Mouse (Mus musculus): ENCODE results near the gene Olfr463. TPM values are rescaled to one million over a fixed set of nuclear protein-coding genes. Genes with fewer than 3 reads are reported as not detected.

The Olfr463 gene
- polyA plus RNA-seq, 1 experiment = not detected

GRCm38 (mm10) chr11:87847884-87848283, 49.3 kb downstream of the Olfr463 start:
- TF ChIP-seq USF1 (IDR thresholded peaks at IDR 0.05; ENCODE audit: low read depth) (no peak), CTCF (IDR thresholded peaks at IDR 0.05; ENCODE audit: control insufficient read depth, insufficient read depth, insufficient read length) (no peak), MYOG (IDR thresholded peaks at IDR 0.05; ENCODE audit: control insufficient read depth, extremely low read depth, insufficient read length) (no peak), MAX (IDR thresholded peaks at IDR 0.05) (no peak), CEBPB (IDR thresholded peaks at IDR 0.05; ENCODE audit: low read depth) (no peak), MYOD1 (IDR thresholded peaks at IDR 0.05; ENCODE audit: control insufficient read depth, insufficient read length, low read depth) (no peak), FOSL1 (IDR thresholded peaks at IDR 0.05; ENCODE audit: insufficient read depth, low read length, poor library complexity, severe bottlenecking) (no peak)

GRCm38 (mm10) chr11:87846968-87847600, 50.1 kb downstream of the Olfr463 start:
- Histone ChIP-seq H3K36me3 (ENCODE audit: control insufficient read depth, insufficient read depth) (no peaks in the 10 kb centered on the region), H3K27me3 (ENCODE audit: control insufficient read depth, insufficient read depth, insufficient read length) (peaks cover 6% of the 10 kb centered on the region), H3K79me3 (ENCODE audit: low read depth) (no peaks in the 10 kb centered on the region), H3K4me3 (ENCODE audit: insufficient read depth, poor library complexity, severe bottlenecking) (no peak overlapping the region), H3K79me2 (ENCODE audit: control insufficient read depth, insufficient read depth) (no peaks in the 10 kb centered on the region), H3ac (ENCODE audit: control insufficient read depth, insufficient read length, low read depth) (no peak overlapping the region)
- no peak for TF ChIP-seq MYOG (IDR thresholded peaks at IDR 0.05; ENCODE audit: control insufficient read depth, extremely low read depth, insufficient read length)
- no peak for TF ChIP-seq MYOD1 (IDR thresholded peaks at IDR 0.05; ENCODE audit: control insufficient read depth, insufficient read length, low read depth)
- TF ChIP-seq USF1 (IDR thresholded peaks at IDR 0.05; ENCODE audit: low read depth) = no peak
- no peak for TF ChIP-seq MAX (IDR thresholded peaks at IDR 0.05)
- no peak for TF ChIP-seq FOSL1 (IDR thresholded peaks at IDR 0.05; ENCODE audit: insufficient read depth, low read length, poor library complexity, severe bottlenecking)
- TF ChIP-seq CTCF (IDR thresholded peaks at IDR 0.05; ENCODE audit: control insufficient read depth, insufficient read depth, insufficient read length) = no peak
- no peak for TF ChIP-seq CEBPB (IDR thresholded peaks at IDR 0.05; ENCODE audit: low read depth)

More at GRCm38 (mm10) chr11:87847884-87848283, 49.3 kb downstream of the Olfr463 start:
- Histone ChIP-seq H3K36me3 (ENCODE audit: control insufficient read depth, insufficient read depth) (no peaks in the 10 kb centered on the region), H3ac (ENCODE audit: control insufficient read depth, insufficient read length, low read depth) (no peak overlapping the region), H3K27me3 (ENCODE audit: control insufficient read depth, insufficient read depth, insufficient read length) (peaks cover 6% of the 10 kb centered on the region), H3K79me3 (ENCODE audit: low read depth) (no peaks in the 10 kb centered on the region), H3K4me3 (ENCODE audit: insufficient read depth, poor library complexity, severe bottlenecking) (no peak overlapping the region), H3K79me2 (ENCODE audit: control insufficient read depth, insufficient read depth) (no peaks in the 10 kb centered on the region)

Other genes starting within 250 kb of the Olfr463 start
- not detected for gene Rnf43, start 234.7 kb downstream of the Olfr463 start, polyA plus RNA-seq (2012; fragmentation: generic; extraction: Trizol)
- gene Supt4a, start 159.8 kb downstream of the Olfr463 start, polyA plus RNA-seq (2012; fragmentation: generic; extraction: Trizol) = 214 TPM
- not detected for gene Tspoap1, start 136.8 kb downstream of the Olfr463 start, polyA plus RNA-seq (2012; fragmentation: generic; extraction: Trizol)
- not detected for gene Mpo, start 103.8 kb downstream of the Olfr463 start, polyA plus RNA-seq (2012; fragmentation: generic; extraction: Trizol)
- not detected for gene Lpo, start 69.1 kb downstream of the Olfr463 start, polyA plus RNA-seq (2012; fragmentation: generic; extraction: Trizol)
- gene Mks1, start 44.2 kb downstream of the Olfr463 start, polyA plus RNA-seq (2012; fragmentation: generic; extraction: Trizol) = 5.8 TPM
- gene Epx, start 21.9 kb downstream of the Olfr463 start, polyA plus RNA-seq (2012; fragmentation: generic; extraction: Trizol) = not detected
- gene Olfr462, start 5.1 kb downstream of the Olfr463 start, polyA plus RNA-seq (2012; fragmentation: generic; extraction: Trizol) = not detected
- not detected for gene Olfr464, start 23.6 kb upstream of the Olfr463 start, polyA plus RNA-seq (2012; fragmentation: generic; extraction: Trizol)
- 75.1 TPM for gene Dynll2, start 90.1 kb upstream of the Olfr463 start, polyA plus RNA-seq (2012; fragmentation: generic; extraction: Trizol)
- 143 TPM for gene Srsf1, start 150.0 kb upstream of the Olfr463 start, polyA plus RNA-seq (2012; fragmentation: generic; extraction: Trizol)
- gene Vezf1, start 170.9 kb upstream of the Olfr463 start, polyA plus RNA-seq (2012; fragmentation: generic; extraction: Trizol) = 13.3 TPM
- 16.2 TPM for gene Cuedc1, start 200.7 kb upstream of the Olfr463 start, polyA plus RNA-seq (2012; fragmentation: generic; extraction: Trizol)

Data from C2C12 (cell line).